Mouse (Mus musculus) cerebellum, adult 2 months (tissue): ENCODE data around the gene Lrit3.

Experiments
- CTCF ChIP-seq: fragments of 200-500 bp; IDR thresholded peaks from 2 replicates; pipeline ENCODE4 v1.5.1; 2011; ENCODE audit warnings: low read depth, mild to moderate bottlenecking, control low read depth, low read length, moderate library complexity, borderline replicate concordance; ENCODE audit not compliant: insufficient read depth
- POLR2A ChIP-seq: fragments of 200-500 bp; IDR thresholded peaks from 2 replicates; pipeline ENCODE4 v1.6.1; 2011; ENCODE audit warnings: low read length, control low read depth, borderline replicate concordance; ENCODE audit not compliant: insufficient read depth

DNA sequence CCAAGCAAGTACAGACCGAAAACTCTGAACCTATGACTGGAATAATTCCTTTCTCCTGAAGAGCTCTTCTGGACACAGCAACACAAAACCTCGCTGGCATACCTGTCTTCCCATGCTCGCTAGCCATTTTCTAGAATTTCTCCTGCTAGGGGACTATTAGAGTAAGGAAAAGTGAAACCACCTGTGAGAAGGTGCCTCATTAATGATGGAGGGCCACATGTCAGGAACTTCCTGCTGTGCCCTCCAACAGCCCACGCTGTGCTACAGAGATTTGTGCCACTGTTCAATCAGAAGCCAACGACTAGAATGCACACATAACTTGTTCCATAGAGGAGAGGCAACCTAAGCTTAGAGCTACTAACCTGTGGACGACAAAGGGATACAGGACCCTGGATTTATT is 61.0 kb downstream of the Lrit3 start:
- TF ChIP-seq CTCF = no peak
- no peak for TF ChIP-seq POLR2A
